Mouse (Mus musculus): ENCODE measurements around the gene Ptpn14. TPM values are rescaled to one million over a fixed set of nuclear protein-coding genes. Genes with fewer than 3 reads are reported as not detected.
A peak's percentile ranks its signal among the peaks of the same experiment; 100 is the strongest.

Gene Ptpn14
- total RNA-seq, 2 experiments from 2014 or later: 18.5 to 22.7 TPM

- no peak for DNase-seq
Observed at GRCm38 (mm10) chr1:189717546-189717945, 10.5 kb upstream of the Ptpn14 start.

GRCm38 (mm10) chr1:189718600-189718999 is 9.5 kb upstream of the Ptpn14 start:
- no peak for DNase-seq

- DNase-seq: no peak
Observed at GRCm38 (mm10) chr1:189726121-189726520, 1.9 kb upstream of the Ptpn14 start.

- peak; percentile 72 to 85 for DNase-seq
Observed at GRCm38 (mm10) chr1:189727346-189727883, 653 bp upstream of the Ptpn14 start.

- no peak for DNase-seq
Observed at GRCm38 (mm10) chr1:189728784-189729115, 682 bp downstream of the Ptpn14 start.

GRCm38 (mm10) chr1:189729141-189729815 is 1.2 kb downstream of the Ptpn14 start:
- DNase-seq: no peak

GRCm38 (mm10) chr1:189731697-189732096 is 3.6 kb downstream of the Ptpn14 start:
- DNase-seq: peak; percentile 27 to 31

GRCm38 (mm10) chr1:189732156-189732555 is 4.1 kb downstream of the Ptpn14 start:
- no peak for DNase-seq

- no peak for DNase-seq
Observed at GRCm38 (mm10) chr1:189740075-189740474, 12.0 kb downstream of the Ptpn14 start.

GRCm38 (mm10) chr1:189742041-189742440 is 14.0 kb downstream of the Ptpn14 start:
- no peak for DNase-seq

GRCm38 (mm10) chr1:189743136-189743535 is 15.1 kb downstream of the Ptpn14 start:
- no peak for DNase-seq

GRCm38 (mm10) chr1:189744914-189745710 is 17.0 kb downstream of the Ptpn14 start:
- DNase-seq: peak in 1 of 2 experiments; percentile 25

GRCm38 (mm10) chr1:189746520-189746919 is 18.5 kb downstream of the Ptpn14 start:
- no peak for DNase-seq

- DNase-seq: no peak
Observed at GRCm38 (mm10) chr1:189749789-189750188, 21.7 kb downstream of the Ptpn14 start.

GRCm38 (mm10) chr1:189750233-189750632 is 22.2 kb downstream of the Ptpn14 start:
- no peak for DNase-seq

- DNase-seq: no peak
Observed at GRCm38 (mm10) chr1:189752245-189752644, 24.2 kb downstream of the Ptpn14 start.

GRCm38 (mm10) chr1:189755072-189755471 is 27.0 kb downstream of the Ptpn14 start:
- no peak for DNase-seq

- DNase-seq: peak in 1 of 2 experiments; percentile 29
Observed at GRCm38 (mm10) chr1:189756306-189757053, 28.4 kb downstream of the Ptpn14 start.

GRCm38 (mm10) chr1:189757054-189757408 is 29.0 kb downstream of the Ptpn14 start:
- DNase-seq: no peak

- peak; percentile 31 to 32 for DNase-seq
Observed at GRCm38 (mm10) chr1:189761581-189762021, 33.5 kb downstream of the Ptpn14 start.

GRCm38 (mm10) chr1:189764258-189764657 is 36.2 kb downstream of the Ptpn14 start:
- no peak for DNase-seq

- DNase-seq: no peak
Observed at GRCm38 (mm10) chr1:189767164-189767563, 39.1 kb downstream of the Ptpn14 start.

GRCm38 (mm10) chr1:189767910-189768309 is 39.8 kb downstream of the Ptpn14 start:
- no peak for DNase-seq

Measured in adrenal gland, postnatal 36 days (tissue).